Mouse (Mus musculus): ENCODE measurements at regions not wholly inside any gene's neighbourhood (a gene's known extent, or its start where the extent isn't known, plus 50 kb on each side); places are given as distances from the start of the nearest gene placed in this dataset.

DNA sequence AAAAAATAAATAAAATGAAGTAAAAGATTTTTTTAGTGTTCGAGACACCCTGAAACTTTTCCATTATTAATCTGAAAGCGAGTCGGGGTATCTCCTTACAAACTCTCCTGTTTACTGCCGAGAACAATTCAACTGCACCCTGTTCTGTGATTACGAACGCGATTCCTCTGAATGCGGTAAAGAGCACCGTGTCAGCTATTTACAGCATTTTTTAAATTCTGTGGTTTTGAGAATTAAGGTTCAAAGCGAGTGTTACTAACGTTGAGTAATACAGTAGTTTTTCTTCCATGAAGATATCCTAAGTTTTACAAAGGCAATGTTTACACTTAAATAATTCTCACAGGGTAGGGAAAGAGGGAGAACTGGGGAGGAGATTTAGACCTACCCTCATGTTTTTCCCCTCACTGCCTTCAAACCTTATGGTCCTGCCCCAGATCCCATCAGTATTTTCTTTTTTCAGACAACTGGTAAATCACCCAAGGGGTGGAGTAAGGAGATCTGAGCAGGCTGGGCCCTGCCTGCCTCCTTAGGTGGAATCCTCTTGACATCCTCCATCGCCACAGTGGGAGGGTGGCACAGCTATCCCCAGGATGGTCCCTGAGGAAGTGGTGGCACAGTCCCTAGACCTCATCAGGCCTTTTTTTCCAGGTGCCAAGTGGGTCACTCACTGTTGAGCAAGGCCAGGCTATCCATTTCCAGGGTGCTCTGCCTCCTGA lies 89.9 kb upstream of the Cited2 start:
- peaks cover 14% of the 10 kb centered on the region for H3K4me1 ChIP-seq (replicated peaks; ENCODE audit: low read depth, low read length)
- no peak for TF ChIP-seq NANOG (IDR thresholded peaks at IDR 0.05; ENCODE audit: borderline replicate concordance, low read length)
- TF ChIP-seq POU5F1 (IDR thresholded peaks at IDR 0.05; ENCODE audit: borderline replicate concordance, low read length): no peak
- TF ChIP-seq CTCF (conservative IDR thresholded peaks at IDR 0.05; ENCODE audit: low read length): no peak
- no peaks in the 10 kb centered on the region for H3K36me3 ChIP-seq (ENCODE audit: insufficient read depth, low read length)
- H3K9me3 ChIP-seq (ENCODE audit: low read length): no peaks in the 10 kb centered on the region
- H3K4me3 ChIP-seq (replicated peaks; ENCODE audit: low read length): no peak overlapping the region
- H3K27me3 ChIP-seq (ENCODE audit: insufficient read depth, low read length): 0 out of 2 replicates have a peak, but pooled peaks cover 3% of the 10 kb centered on the region

DNA sequence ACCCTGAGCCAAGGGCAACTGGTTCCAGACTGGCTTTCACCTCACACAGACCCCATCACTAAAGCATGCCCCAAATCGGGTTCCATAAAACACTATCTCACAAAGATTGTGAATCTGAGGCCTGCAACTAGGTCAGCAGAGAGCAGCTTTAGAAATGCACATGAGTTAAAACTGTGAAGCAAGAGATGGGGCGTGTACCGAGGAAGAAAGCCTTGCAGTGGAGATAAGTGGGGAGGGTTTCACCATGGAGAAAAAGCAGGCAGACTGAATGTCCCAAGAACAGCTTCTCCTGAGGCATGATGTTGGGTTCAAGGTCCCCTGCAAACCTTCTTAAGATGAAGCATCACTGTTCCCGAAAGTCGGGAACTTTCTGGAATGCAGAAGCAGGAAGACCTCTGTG lies 77.7 kb upstream of the Cited2 start:
- no peak for TF ChIP-seq NANOG (IDR thresholded peaks at IDR 0.05; ENCODE audit: borderline replicate concordance, low read length)
- TF ChIP-seq POU5F1 (IDR thresholded peaks at IDR 0.05; ENCODE audit: borderline replicate concordance, low read length): no peak
- no peak for TF ChIP-seq CTCF (conservative IDR thresholded peaks at IDR 0.05; ENCODE audit: low read length)
- Histone ChIP-seq H3K27me3 (ENCODE audit: insufficient read depth, low read length) (no peaks in the 10 kb centered on the region), H3K9me3 (ENCODE audit: low read length) (no peaks in the 10 kb centered on the region)

DNA sequence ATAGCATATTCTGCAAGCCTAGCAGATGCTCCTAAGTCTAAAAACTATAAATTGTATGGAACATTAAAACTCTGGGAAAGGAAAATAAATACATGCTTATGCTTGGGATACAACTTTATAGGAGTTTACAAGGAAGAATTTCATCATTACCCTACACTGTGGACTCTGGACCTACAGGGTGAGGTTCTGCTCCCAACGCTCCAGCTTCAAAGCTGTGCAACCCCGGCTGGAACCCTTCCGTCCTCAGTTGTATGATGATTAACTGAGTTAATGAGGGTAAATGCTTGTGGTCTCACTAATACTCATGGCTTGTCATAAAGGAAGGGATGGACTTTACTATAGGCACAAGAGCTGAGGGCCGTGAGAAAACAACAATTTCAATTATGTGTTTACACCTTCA lies 76.6 kb upstream of the Cited2 start:
- Histone ChIP-seq H3K9me3 (ENCODE audit: low read length) (no peaks in the 10 kb centered on the region), H3K36me3 (ENCODE audit: insufficient read depth, low read length) (no peaks in the 10 kb centered on the region), H3K4me3 (replicated peaks; ENCODE audit: low read length) (no peak overlapping the region), H3K27me3 (ENCODE audit: insufficient read depth, low read length) (no peaks in the 10 kb centered on the region), H3K4me1 (replicated peaks; ENCODE audit: low read depth, low read length) (peaks cover 7% of the 10 kb centered on the region)
- TF ChIP-seq CTCF (conservative IDR thresholded peaks at IDR 0.05; ENCODE audit: low read length) (no peak), POU5F1 (IDR thresholded peaks at IDR 0.05; ENCODE audit: borderline replicate concordance, low read length) (no peak), NANOG (IDR thresholded peaks at IDR 0.05; ENCODE audit: borderline replicate concordance, low read length) (no peak)

More for the DNA sequence above, 77.7 kb upstream of the Cited2 start:
- no peak overlapping the region for H3K4me3 ChIP-seq (replicated peaks; ENCODE audit: low read length)
- H3K36me3 ChIP-seq (ENCODE audit: insufficient read depth, low read length): no peaks in the 10 kb centered on the region
- peaks cover 7% of the 10 kb centered on the region for H3K4me1 ChIP-seq (replicated peaks; ENCODE audit: low read depth, low read length)

DNA sequence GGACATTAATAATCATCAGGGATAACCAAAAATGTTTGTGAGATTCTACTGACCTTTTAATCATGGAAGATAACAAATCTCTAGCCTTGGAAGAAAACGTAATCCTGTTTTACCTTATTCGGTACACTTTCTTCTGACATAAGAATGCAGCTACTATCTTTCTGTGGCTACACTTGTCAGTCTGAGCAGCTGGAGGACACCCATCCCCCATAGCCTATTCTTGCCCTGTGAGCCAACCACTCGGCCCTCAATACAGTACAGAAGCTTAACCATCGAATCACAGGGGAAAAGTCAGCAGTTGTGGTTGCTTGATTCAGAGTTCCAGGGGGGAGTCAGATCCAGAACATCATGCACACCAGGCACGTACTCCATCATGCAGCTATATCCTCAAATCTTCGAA lies 74.9 kb upstream of the Cited2 start:
- Histone ChIP-seq H3K4me1 (replicated peaks; ENCODE audit: low read depth, low read length) (peaks cover 15% of the 10 kb centered on the region), H3K9me3 (ENCODE audit: low read length) (no peaks in the 10 kb centered on the region), H3K27me3 (ENCODE audit: insufficient read depth, low read length) (no peaks in the 10 kb centered on the region), H3K4me3 (replicated peaks; ENCODE audit: low read length) (no peak overlapping the region), H3K36me3 (ENCODE audit: insufficient read depth, low read length) (no peaks in the 10 kb centered on the region)
- TF ChIP-seq POU5F1 (IDR thresholded peaks at IDR 0.05; ENCODE audit: borderline replicate concordance, low read length): no peak
- TF ChIP-seq CTCF (conservative IDR thresholded peaks at IDR 0.05; ENCODE audit: low read length): no peak
- TF ChIP-seq NANOG (IDR thresholded peaks at IDR 0.05; ENCODE audit: borderline replicate concordance, low read length): no peak

DNA sequence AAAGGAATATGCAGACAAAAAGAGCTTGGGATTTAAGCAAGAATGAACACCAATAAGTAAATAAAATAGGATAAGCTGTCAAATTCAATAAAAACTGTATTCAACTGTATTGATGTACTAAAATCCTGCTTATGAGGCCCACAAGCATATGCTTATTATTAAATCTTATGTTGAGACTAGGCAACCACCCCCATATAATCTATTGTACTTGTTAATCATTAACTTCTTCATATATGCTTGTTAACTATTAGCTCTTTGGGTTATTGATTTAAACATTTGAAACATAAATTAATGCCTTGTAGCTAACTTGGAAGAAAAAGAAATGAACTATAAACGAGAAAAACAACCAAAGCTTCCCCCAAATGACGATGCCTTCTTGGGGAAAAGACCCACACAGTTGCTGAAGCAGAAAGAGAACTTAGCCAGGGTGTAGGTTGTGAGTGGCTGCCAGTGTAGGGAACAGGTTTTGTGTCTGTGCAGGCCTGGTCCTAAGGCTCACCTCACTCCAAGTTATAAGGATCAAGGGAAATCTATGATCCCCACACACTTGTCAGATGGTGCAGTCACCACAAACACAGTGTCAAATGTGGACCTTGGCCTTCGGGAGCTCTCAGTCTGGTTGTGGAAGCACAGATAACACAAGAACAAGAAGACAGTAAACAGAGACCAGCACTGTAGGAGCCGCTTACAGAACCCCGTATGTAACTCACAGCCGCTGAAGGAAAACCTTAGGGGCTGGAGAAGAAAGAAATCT lies 71.8 kb upstream of the Cited2 start:
- TF ChIP-seq NANOG (IDR thresholded peaks at IDR 0.05; ENCODE audit: borderline replicate concordance, low read length) (no peak), CTCF (conservative IDR thresholded peaks at IDR 0.05; ENCODE audit: low read length) (no peak), POU5F1 (IDR thresholded peaks at IDR 0.05; ENCODE audit: borderline replicate concordance, low read length) (no peak)
- peaks cover 3% of the 10 kb centered on the region; the same call in 1 of the 2 replicates for H3K27me3 ChIP-seq (ENCODE audit: insufficient read depth, low read length)
- H3K4me3 ChIP-seq (replicated peaks; ENCODE audit: low read length): no peak overlapping the region
- no peaks in the 10 kb centered on the region for H3K9me3 ChIP-seq (ENCODE audit: low read length)
- no peaks in the 10 kb centered on the region for H3K36me3 ChIP-seq (ENCODE audit: insufficient read depth, low read length)
- peaks cover 12% of the 10 kb centered on the region for H3K4me1 ChIP-seq (replicated peaks; ENCODE audit: low read depth, low read length)

DNA sequence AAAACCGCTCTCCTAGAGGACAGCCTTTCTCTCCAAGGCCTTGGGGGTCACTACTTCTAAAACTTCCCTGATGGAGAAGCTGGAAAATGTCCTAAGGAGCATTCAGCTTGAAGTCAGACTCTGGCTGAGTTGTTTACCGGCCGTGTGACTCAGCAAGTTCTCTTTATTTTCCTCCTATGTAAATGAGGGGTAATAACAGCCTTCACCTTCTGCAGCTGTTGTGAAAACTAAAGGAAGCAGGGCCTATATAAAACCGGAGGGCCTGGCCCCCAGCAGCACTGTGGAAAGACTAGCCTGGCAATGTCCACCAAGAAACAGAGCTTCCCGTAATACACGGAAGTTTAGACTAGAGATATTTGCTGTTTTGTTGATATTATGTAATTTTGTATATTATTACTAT lies 69.7 kb upstream of the Cited2 start:
- Histone ChIP-seq H3K36me3 (ENCODE audit: insufficient read depth, low read length) (no peaks in the 10 kb centered on the region), H3K9me3 (ENCODE audit: low read length) (no peaks in the 10 kb centered on the region)
- TF ChIP-seq NANOG (IDR thresholded peaks at IDR 0.05; ENCODE audit: borderline replicate concordance, low read length) (no peak), CTCF (conservative IDR thresholded peaks at IDR 0.05; ENCODE audit: low read length) (no peak), POU5F1 (IDR thresholded peaks at IDR 0.05; ENCODE audit: borderline replicate concordance, low read length) (no peak)

DNA sequence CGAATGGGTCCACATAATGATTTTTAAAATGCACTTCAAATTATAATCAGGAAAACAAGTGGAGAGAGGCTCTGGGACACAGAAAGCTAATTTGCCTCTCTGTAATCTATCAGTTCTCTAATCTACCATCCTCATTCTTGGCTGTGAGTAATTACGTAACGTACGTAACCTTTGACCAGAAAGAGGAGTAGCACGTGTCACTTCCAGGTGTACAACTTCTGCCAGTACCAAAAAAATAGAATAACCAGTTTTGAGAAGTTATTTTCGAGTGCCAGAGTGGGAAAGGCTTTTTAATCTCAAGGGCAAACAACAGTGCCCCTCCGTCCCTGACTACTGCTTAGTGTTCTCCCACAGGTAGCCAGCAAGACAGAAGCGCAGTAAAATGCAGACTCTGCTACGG lies 69.2 kb upstream of the Cited2 start:
- Histone ChIP-seq H3K9me3 (ENCODE audit: low read length) (no peaks in the 10 kb centered on the region), H3K4me1 (replicated peaks; ENCODE audit: low read depth, low read length) (peaks cover 12% of the 10 kb centered on the region), H3K4me3 (replicated peaks; ENCODE audit: low read length) (no peak overlapping the region), H3K27me3 (ENCODE audit: insufficient read depth, low read length) (peaks cover 3% of the 10 kb centered on the region; the same call in 1 of the 2 replicates), H3K36me3 (ENCODE audit: insufficient read depth, low read length) (no peaks in the 10 kb centered on the region)
- TF ChIP-seq POU5F1 (IDR thresholded peaks at IDR 0.05; ENCODE audit: borderline replicate concordance, low read length) (no peak), CTCF (conservative IDR thresholded peaks at IDR 0.05; ENCODE audit: low read length) (no peak), NANOG (IDR thresholded peaks at IDR 0.05; ENCODE audit: borderline replicate concordance, low read length) (no peak)

More for the DNA sequence above, 69.7 kb upstream of the Cited2 start:
- Histone ChIP-seq H3K4me1 (replicated peaks; ENCODE audit: low read depth, low read length) (peaks cover 12% of the 10 kb centered on the region), H3K27me3 (ENCODE audit: insufficient read depth, low read length) (peaks cover 3% of the 10 kb centered on the region; the same call in 1 of the 2 replicates), H3K4me3 (replicated peaks; ENCODE audit: low read length) (no peak overlapping the region)

DNA sequence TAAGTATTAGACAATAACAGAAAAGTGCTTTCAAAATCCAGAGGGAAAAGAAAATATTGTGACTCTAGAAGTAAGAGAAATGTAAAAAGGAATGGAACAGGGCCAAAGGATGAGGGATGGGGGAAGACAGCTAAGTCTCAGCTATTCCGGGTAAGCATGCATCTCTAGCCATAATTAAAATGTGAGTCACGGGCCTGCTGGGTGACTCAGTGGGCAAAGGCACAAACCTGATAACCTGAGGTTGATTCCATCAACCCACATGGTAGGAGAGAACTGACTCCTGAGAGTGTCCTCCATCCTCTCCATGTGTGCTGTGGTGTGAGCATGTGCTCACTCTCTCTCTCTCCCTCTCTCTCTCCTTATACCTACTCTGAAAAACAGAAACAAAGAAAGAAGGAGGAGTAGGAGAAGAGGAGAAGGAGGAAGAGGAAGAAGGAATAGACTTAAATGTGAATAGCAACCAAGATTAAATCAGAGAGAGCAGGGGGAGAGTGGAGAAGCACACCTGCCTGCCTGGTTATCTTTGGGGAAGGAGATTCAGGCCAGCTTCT lies 68.6 kb upstream of the Cited2 start:
- H3K4me1 ChIP-seq (replicated peaks; ENCODE audit: low read depth, low read length): peaks cover 12% of the 10 kb centered on the region
- no peak overlapping the region for H3K4me3 ChIP-seq (replicated peaks; ENCODE audit: low read length)
- H3K36me3 ChIP-seq (ENCODE audit: insufficient read depth, low read length): no peaks in the 10 kb centered on the region
- no peak for TF ChIP-seq CTCF (conservative IDR thresholded peaks at IDR 0.05; ENCODE audit: low read length)
- TF ChIP-seq NANOG (IDR thresholded peaks at IDR 0.05; ENCODE audit: borderline replicate concordance, low read length): no peak
- no peak for TF ChIP-seq POU5F1 (IDR thresholded peaks at IDR 0.05; ENCODE audit: borderline replicate concordance, low read length)
- H3K9me3 ChIP-seq (ENCODE audit: low read length): no peaks in the 10 kb centered on the region
- peaks cover 3% of the 10 kb centered on the region; the same call in 1 of the 2 replicates for H3K27me3 ChIP-seq (ENCODE audit: insufficient read depth, low read length)
